Mouse (Mus musculus): ENCODE measurements at regions not wholly inside any gene's neighbourhood (a gene's known extent, or its start where the extent isn't known, plus 50 kb on each side); places are given as distances from the start of the nearest gene placed in this dataset.

GRCm38 (mm10) chr10:115025950-115026349, 158.9 kb downstream of the Tph2 start:
- H3K27me3 ChIP-seq (ENCODE audit: insufficient read depth, low read length), result no peaks in the 10 kb centered on the region
- H3K4me1 ChIP-seq (replicated peaks; ENCODE audit: low read depth, low read length), result no peaks in the 10 kb centered on the region
- H3K4me3 ChIP-seq (replicated peaks; ENCODE audit: low read length), result no peak overlapping the region
- no peaks in the 10 kb centered on the region for H3K9me3 ChIP-seq (ENCODE audit: low read length)
- H3K36me3 ChIP-seq (ENCODE audit: insufficient read depth, low read length), result no peaks in the 10 kb centered on the region
- TF ChIP-seq NANOG (IDR thresholded peaks at IDR 0.05; ENCODE audit: borderline replicate concordance, low read length) (no peak), POU5F1 (IDR thresholded peaks at IDR 0.05; ENCODE audit: borderline replicate concordance, low read length) (no peak), CTCF (conservative IDR thresholded peaks at IDR 0.05; ENCODE audit: low read length) (no peak)

DNA sequence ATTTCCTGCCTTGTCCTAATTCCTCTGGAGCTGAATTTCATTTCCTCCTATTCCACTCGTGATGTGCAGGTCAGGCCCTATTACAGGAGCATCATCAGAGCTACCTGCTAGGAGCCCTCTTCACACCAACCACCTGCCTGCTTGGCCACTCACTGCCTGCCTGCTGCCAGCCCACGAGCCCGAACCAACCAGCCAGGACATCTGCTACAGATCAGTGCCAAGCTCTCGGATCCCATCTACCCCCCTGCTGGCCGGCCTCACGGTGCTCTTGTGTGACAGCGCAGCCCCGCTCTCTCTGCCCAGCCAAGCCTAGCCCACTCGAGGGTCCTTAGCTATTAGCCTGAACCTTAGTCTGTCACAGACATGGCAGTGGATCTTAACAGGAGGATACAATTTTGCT, 165.4 kb downstream of the Tph2 start:
- H3K4me3 ChIP-seq (replicated peaks; ENCODE audit: low read length), result no peak overlapping the region
- TF ChIP-seq NANOG (IDR thresholded peaks at IDR 0.05; ENCODE audit: borderline replicate concordance, low read length), result no peak
- TF ChIP-seq POU5F1 (IDR thresholded peaks at IDR 0.05; ENCODE audit: borderline replicate concordance, low read length), result no peak
- no peak for TF ChIP-seq CTCF (conservative IDR thresholded peaks at IDR 0.05; ENCODE audit: low read length)
- no peaks in the 10 kb centered on the region for H3K9me3 ChIP-seq (ENCODE audit: low read length)
- H3K27me3 ChIP-seq (ENCODE audit: insufficient read depth, low read length), result no peaks in the 10 kb centered on the region
- H3K4me1 ChIP-seq (replicated peaks; ENCODE audit: low read depth, low read length), result no peaks in the 10 kb centered on the region
- no peaks in the 10 kb centered on the region for H3K36me3 ChIP-seq (ENCODE audit: insufficient read depth, low read length)

DNA sequence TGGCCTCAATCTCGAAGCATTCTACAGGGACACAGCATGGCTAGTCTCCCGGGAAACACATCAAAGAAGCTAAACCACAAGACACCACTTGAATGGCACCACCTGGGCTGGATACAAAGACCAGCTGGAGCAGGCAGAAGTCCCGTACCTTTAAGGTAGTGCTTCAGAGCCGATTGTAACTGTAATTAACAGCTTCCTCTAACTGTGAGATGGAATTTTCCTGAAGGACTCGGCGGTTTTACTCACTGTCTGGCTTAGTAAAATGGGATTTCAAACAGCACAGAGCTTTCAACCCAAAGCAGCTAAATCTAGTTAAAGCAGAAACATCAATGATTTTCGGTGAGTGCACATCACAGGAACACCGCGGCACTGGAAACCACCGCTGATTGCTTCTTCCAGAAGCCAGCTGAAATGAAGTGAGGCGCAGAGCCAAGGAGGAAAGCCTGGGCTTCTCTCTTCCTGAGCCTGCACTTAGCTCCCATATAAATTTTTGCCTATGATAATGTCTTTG, 171.3 kb downstream of the Tph2 start:
- Histone ChIP-seq H3K4me3 (replicated peaks; ENCODE audit: low read length) (no peak overlapping the region), H3K4me1 (replicated peaks; ENCODE audit: low read depth, low read length) (no peaks in the 10 kb centered on the region), H3K9me3 (ENCODE audit: low read length) (no peaks in the 10 kb centered on the region), H3K36me3 (ENCODE audit: insufficient read depth, low read length) (no peaks in the 10 kb centered on the region), H3K27me3 (ENCODE audit: insufficient read depth, low read length) (no peaks in the 10 kb centered on the region)
- TF ChIP-seq NANOG (IDR thresholded peaks at IDR 0.05; ENCODE audit: borderline replicate concordance, low read length) (no peak), CTCF (conservative IDR thresholded peaks at IDR 0.05; ENCODE audit: low read length) (no peak), POU5F1 (IDR thresholded peaks at IDR 0.05; ENCODE audit: borderline replicate concordance, low read length) (no peak)

DNA sequence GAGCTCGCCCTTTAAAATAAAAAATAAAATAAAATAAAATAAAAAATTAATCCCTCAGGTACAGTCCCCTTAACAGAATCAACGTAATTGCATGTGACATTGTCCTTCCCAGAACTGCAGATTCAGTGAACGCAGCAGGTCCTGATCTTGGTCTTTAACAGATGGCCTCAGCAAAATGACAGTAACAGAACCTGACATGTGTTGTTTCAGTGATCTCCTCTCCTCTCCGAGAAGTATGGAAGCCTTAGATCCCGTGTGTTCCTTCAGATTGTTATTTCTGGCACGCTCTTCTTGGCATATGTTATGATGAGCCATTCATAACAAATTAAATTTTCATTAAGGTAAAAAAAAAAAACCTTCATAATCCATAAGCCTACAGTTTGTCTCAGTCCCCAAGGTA, 171.9 kb downstream of the Tph2 start:
- Histone ChIP-seq H3K36me3 (ENCODE audit: insufficient read depth, low read length) (no peaks in the 10 kb centered on the region), H3K9me3 (ENCODE audit: low read length) (no peaks in the 10 kb centered on the region), H3K4me1 (replicated peaks; ENCODE audit: low read depth, low read length) (no peaks in the 10 kb centered on the region), H3K27me3 (ENCODE audit: insufficient read depth, low read length) (no peaks in the 10 kb centered on the region), H3K4me3 (replicated peaks; ENCODE audit: low read length) (no peak overlapping the region)
- no peak for TF ChIP-seq NANOG (IDR thresholded peaks at IDR 0.05; ENCODE audit: borderline replicate concordance, low read length)
- no peak for TF ChIP-seq CTCF (conservative IDR thresholded peaks at IDR 0.05; ENCODE audit: low read length)
- TF ChIP-seq POU5F1 (IDR thresholded peaks at IDR 0.05; ENCODE audit: borderline replicate concordance, low read length), result no peak

- Histone ChIP-seq H3K27me3 (ENCODE audit: insufficient read depth, low read length) (no peaks in the 10 kb centered on the region), H3K4me3 (replicated peaks; ENCODE audit: low read length) (no peak overlapping the region), H3K9me3 (ENCODE audit: low read length) (no peaks in the 10 kb centered on the region), H3K4me1 (replicated peaks; ENCODE audit: low read depth, low read length) (no peaks in the 10 kb centered on the region), H3K36me3 (ENCODE audit: insufficient read depth, low read length) (no peaks in the 10 kb centered on the region)
- TF ChIP-seq POU5F1 (IDR thresholded peaks at IDR 0.05; ENCODE audit: borderline replicate concordance, low read length) (no peak), CTCF (conservative IDR thresholded peaks at IDR 0.05; ENCODE audit: low read length) (no peak), NANOG (IDR thresholded peaks at IDR 0.05; ENCODE audit: borderline replicate concordance, low read length) (no peak)
Measured at GRCm38 (mm10) chr10:115012316-115012715, 172.5 kb downstream of the Tph2 start.

DNA sequence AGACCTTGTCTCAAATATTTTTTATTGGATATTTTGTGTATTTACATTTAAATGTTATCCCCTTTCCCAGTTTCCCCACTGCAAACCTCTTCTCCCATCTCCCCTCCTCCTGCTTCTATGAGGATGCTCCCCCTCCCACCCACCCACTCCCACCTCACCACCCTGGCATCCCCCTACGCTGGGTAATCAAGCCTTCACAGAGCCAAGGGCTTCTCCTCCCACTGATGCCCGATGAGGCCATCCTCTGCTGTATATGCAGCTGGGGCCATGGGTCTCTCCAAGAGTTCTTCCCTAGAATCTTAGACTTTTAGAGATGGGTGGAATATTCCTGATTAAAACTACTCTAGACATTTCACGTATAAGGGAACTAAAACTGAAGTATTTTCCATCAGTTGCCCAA, 172.9 kb downstream of the Tph2 start:
- TF ChIP-seq CTCF (conservative IDR thresholded peaks at IDR 0.05; ENCODE audit: low read length), result no peak
- TF ChIP-seq POU5F1 (IDR thresholded peaks at IDR 0.05; ENCODE audit: borderline replicate concordance, low read length), result no peak
- no peak for TF ChIP-seq NANOG (IDR thresholded peaks at IDR 0.05; ENCODE audit: borderline replicate concordance, low read length)
- H3K9me3 ChIP-seq (ENCODE audit: low read length), result no peaks in the 10 kb centered on the region
- no peaks in the 10 kb centered on the region for H3K4me1 ChIP-seq (replicated peaks; ENCODE audit: low read depth, low read length)
- no peak overlapping the region for H3K4me3 ChIP-seq (replicated peaks; ENCODE audit: low read length)
- H3K36me3 ChIP-seq (ENCODE audit: insufficient read depth, low read length), result no peaks in the 10 kb centered on the region
- no peaks in the 10 kb centered on the region for H3K27me3 ChIP-seq (ENCODE audit: insufficient read depth, low read length)

DNA sequence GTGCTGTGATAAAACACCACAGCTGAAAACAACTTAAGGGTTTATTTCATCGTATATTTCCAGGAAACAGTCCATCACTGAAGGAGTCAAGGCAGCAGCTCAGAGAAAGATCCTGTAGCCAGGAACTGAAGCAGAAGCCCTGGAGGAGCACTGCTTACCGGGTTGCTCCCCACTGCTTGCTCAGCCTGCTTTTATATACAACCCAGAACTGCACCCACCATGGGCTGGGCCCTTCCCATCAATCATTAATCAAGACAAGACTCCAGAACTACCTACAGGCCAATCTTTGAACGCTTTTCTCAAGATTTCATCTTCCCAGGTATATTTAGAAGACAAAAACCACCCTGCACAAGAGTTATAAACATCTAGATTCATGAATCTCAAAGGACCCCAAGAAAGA, 188.4 kb downstream of the Tph2 start:
- no peak for TF ChIP-seq NANOG (IDR thresholded peaks at IDR 0.05; ENCODE audit: borderline replicate concordance, low read length)
- Histone ChIP-seq H3K9me3 (ENCODE audit: low read length) (no peaks in the 10 kb centered on the region), H3K27me3 (ENCODE audit: insufficient read depth, low read length) (no peaks in the 10 kb centered on the region), H3K36me3 (ENCODE audit: insufficient read depth, low read length) (no peaks in the 10 kb centered on the region), H3K4me1 (replicated peaks; ENCODE audit: low read depth, low read length) (no peaks in the 10 kb centered on the region), H3K4me3 (replicated peaks; ENCODE audit: low read length) (no peak overlapping the region)

DNA sequence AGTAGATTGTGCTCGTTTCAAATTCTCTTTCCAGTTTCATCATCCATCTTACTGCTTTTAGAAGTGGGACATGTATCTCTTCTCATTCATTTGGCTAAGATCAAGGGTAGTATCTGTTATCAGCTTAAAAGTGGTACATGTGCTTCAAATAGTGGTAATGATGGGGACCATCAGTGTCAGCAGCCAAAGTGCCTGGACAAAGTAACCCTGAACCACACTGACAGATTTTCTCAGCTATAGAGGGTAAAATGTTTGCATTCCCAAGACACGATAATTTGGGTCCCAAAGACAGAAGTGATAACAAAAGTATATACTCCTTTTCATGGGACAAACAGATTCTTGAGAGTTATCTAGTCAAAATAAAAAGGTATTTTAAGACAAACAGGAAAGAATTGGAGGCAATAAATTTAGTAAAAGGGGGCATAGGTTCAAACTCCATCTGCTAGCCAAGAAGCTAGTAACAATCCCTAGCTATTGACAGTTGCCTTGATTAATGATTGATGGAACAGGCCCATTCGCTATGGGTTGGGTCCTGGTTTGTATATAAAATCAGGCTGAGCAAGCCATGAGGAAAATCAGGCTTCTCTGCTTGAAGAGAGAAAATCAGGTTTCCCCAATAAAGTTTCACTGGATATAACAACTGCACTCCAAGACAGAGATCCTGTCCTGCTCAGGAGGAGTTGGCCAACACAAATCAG, 189.5 kb downstream of the Tph2 start:
- Histone ChIP-seq H3K4me1 (replicated peaks; ENCODE audit: low read depth, low read length) (no peaks in the 10 kb centered on the region), H3K27me3 (ENCODE audit: insufficient read depth, low read length) (no peaks in the 10 kb centered on the region), H3K4me3 (replicated peaks; ENCODE audit: low read length) (no peak overlapping the region), H3K36me3 (ENCODE audit: insufficient read depth, low read length) (no peaks in the 10 kb centered on the region), H3K9me3 (ENCODE audit: low read length) (no peaks in the 10 kb centered on the region)
- TF ChIP-seq CTCF (conservative IDR thresholded peaks at IDR 0.05; ENCODE audit: low read length), result no peak
- no peak for TF ChIP-seq POU5F1 (IDR thresholded peaks at IDR 0.05; ENCODE audit: borderline replicate concordance, low read length)
- no peak for TF ChIP-seq NANOG (IDR thresholded peaks at IDR 0.05; ENCODE audit: borderline replicate concordance, low read length)

Measured in E14TG2a.4 (cell line).